Mouse (Mus musculus): ENCODE results near the gene Alkbh1.

Alkbh1 gene

GRCm38 (mm10) chr12:87381380-87381682 lies 62.5 kb downstream of the Alkbh1 start:
- DNase-seq (ENCODE audit: low spot score in 2 of 2) = no peak

- peak in 1 of 2 experiments; percentile 14 for DNase-seq (ENCODE audit: low spot score in 2 of 2)
These were observed 63.0 kb downstream of the Alkbh1 start for GRCm38 (mm10) chr12:87380586-87381379.

GRCm38 (mm10) chr12:87379496-87379895 lies 64.3 kb downstream of the Alkbh1 start:
- DNase-seq (ENCODE audit: low spot score in 2 of 2) = no peak

Data from spleen, postnatal 10 days (tissue).